Mouse (Mus musculus) heart, adult 2 months (tissue): Measurements from ENCODE around the gene Zfp398. TPM values are rescaled to one million over a fixed set of nuclear protein-coding genes. Genes with fewer than 3 reads are reported as not detected.

Experiments
- DNase-seq, 2 experiments: peaks; one replicate each; pipeline ENCODE4 v3.0.0; 2021
- H3K27ac ChIP-seq: fragments of 200-600 bp; 2 replicates; pipeline ENCODE4 v1.8.1; 2022
- H3K27me3 ChIP-seq: fragments of 200-500 bp; 2 replicates; pipeline ENCODE4 v1.6.1; 2012; ENCODE audit warnings: mild to moderate bottlenecking, low read length, inconsistent platforms, mixed read lengths; ENCODE audit not compliant: control insufficient read depth, insufficient read depth
- H3K36me3 ChIP-seq: fragments of 200-500 bp; 2 replicates; pipeline ENCODE4 v1.6.1; 2012; ENCODE audit warnings: low read length, inconsistent platforms; ENCODE audit not compliant: control insufficient read depth, insufficient read depth
- H3K4me1 ChIP-seq: fragments of 200-500 bp; 2 replicates; pipeline ENCODE4 v1.6.1; 2011; ENCODE audit warnings: low read length; ENCODE audit not compliant: control insufficient read depth, insufficient read depth
- H3K4me3 ChIP-seq: fragments of 200-600 bp; 2 replicates; pipeline ENCODE4 v1.8.1; 2022
- H3K79me2 ChIP-seq: fragments of 200-500 bp; replicated peaks from 2 replicates; pipeline ENCODE4 v1.6.1; 2012; ENCODE audit warnings: mild to moderate bottlenecking, inconsistent platforms, low read length, moderate library complexity, mixed read lengths; ENCODE audit not compliant: control insufficient read depth, insufficient read depth
- H3K9ac ChIP-seq: fragments of 200-500 bp; 2 replicates; pipeline ENCODE4 v1.6.1; 2012; ENCODE audit warnings: low read depth, mild to moderate bottlenecking, control low read depth, inconsistent platforms, low read length, mixed read lengths
- CTCF ChIP-seq: fragments of 200-600 bp; IDR thresholded peaks from 2 replicates; pipeline ENCODE4 v1.8.1; 2022; ENCODE audit warnings: antibody characterized with exemption, mild to moderate bottlenecking, moderate library complexity
- EP300 ChIP-seq: fragments of 200-500 bp; IDR thresholded peaks from 2 replicates; pipeline ENCODE4 v1.6.1; 2011; ENCODE audit warnings: low read depth, low read length, control low read depth; ENCODE audit not compliant: insufficient read depth
- POLR2A ChIP-seq: fragments of 200-500 bp; IDR thresholded peaks from 2 replicates; pipeline ENCODE4 v1.6.1; 2011; ENCODE audit warnings: mild to moderate bottlenecking, low read depth, low read length, control low read depth; ENCODE audit not compliant: insufficient read depth
- WGBS: fragments of 180-500 bp; shearing (Covaris S2); methylation state at CpG from one replicate; pipeline ENCODE4 v1.1.7; 2018; 5-methylcytosine and 5-hydroxymethylcytosine counted together
- intact Hi-C: fragments of 180-260 bp; cut with DNase I; formaldehyde crosslinking; loops from one replicate; pipeline ENCODE4 v1.15.1; 2025
- polyA plus RNA-seq: library from polyadenylated mRNA; depleted of rRNA; stranded (reverse); fragments of >200 nt; gene quantifications from 2 replicates; pipeline ENCODE4 v1.2.3, GENCODE M21; 2012
- total RNA-seq, 2 experiments: library from RNA; stranded (reverse); gene quantifications; 2 replicates each; pipeline ENCODE4 v1.2.3; 2021

Zfp398 gene
- total and polyA plus RNA-seq, 3 experiments = 3.3 to 7.4 (median 5.8) TPM

DNA sequence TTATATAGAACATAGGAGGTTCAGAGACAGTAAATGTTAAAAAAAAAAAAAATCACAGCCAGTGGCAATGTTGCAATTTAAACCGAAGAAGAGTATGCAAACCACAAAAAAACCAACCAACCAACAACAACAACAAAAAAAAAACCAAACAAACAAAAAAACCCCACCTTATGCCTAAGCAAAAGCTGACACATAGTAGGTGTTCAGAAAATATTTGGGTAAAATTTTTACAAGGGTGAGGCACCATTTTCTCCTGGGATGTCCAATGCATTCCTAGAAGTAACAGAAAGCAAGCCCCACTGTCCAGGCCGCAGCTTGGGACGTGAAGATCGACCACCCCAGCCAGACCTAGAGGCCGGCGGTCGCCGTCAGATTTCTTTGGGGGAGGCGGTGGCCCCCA is 41.6 kb downstream of the Zfp398 start, which contains the start of gene Zfp282:
Gene Zfp282, plus strand, starts transcription at position 147 of the 400 bp plus-strand sequence.
- no peaks in the 10 kb centered on the region; the same call in 1 of the 2 replicates for H3K79me2 ChIP-seq
- intact Hi-C loops = loop anchor here (1.0 to 5.0 kb wide), 4 partner anchors 42 to 209 kb away; partner anchors contain the start of genes Zfp212, Zfp398 and Zfp746

DNA sequence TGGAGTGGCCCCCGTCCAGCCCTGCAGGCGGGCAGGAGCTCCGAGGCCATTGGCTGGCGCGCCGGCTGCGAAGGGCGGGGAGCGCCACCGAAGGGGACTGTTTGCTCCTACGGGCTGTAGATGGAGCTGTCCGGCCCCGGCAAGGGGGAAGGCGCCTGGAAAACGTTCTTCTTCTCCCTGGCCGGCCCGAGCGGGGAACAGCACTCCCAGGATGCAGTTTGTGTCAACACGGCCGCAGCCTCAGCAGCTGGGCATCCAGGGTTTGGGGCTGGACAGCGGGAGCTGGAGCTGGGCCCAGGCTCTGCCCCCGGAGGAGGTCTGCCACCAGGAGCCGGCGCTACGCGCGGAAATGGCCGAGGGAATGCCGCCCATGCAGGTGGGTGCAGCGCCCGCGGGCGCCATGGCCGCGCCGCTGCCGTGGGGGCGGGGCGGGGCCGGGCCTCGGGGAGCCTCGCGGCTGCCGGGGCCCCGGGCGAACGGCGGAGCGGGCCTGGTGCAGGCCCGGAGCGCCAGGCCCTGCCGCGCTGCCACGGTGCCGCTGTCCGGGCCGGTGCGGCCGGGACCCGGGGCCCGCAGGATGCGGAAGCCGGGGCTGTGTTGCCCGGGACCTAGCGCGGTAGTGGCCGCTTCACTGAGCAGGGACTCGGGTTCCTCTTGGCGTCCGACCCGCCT is 42.1 kb downstream of the Zfp398 start:
- Histone ChIP-seq H3K4me3 (peak overlapping the region; percentile 97), H3K27ac (peak overlapping the region; percentile 94), H3K79me2 (peaks cover 2% of the 10 kb centered on the region), H3K36me3 (peaks cover 4% of the 10 kb centered on the region; the same call in 1 of the 2 replicates), H3K4me1 (peaks cover 9% of the 10 kb centered on the region), H3K9ac (peak overlapping the region; percentile 92), H3K27me3 (no peaks in the 10 kb centered on the region)
- under 1% methylated on average over 71 of the region's 71 CpGs for WGBS
- intact Hi-C loops = loop anchor here (1.0 to 5.0 kb wide), 4 partner anchors 42 to 209 kb away; partner anchors contain the start of genes Zfp212, Zfp398 and Zfp746
- peak; percentile 92 to 94 for DNase-seq
- TF ChIP-seq EP300 (no peak), POLR2A (peak; percentile 62), CTCF (peak; percentile 85)

More for the DNA sequence above, 41.6 kb downstream of the Zfp398 start, which contains the start of gene Zfp282:
- TF ChIP-seq POLR2A = no peak
- no peak for TF ChIP-seq CTCF
- no peak for TF ChIP-seq EP300
- H3K27me3 ChIP-seq = no peaks in the 10 kb centered on the region
- H3K4me3 ChIP-seq = peak within 1 kb of the TSS; percentile 97
- peaks cover 9% of the 10 kb centered on the region for H3K4me1 ChIP-seq
- peaks cover 4% of the 10 kb centered on the region; the same call in 1 of the 2 replicates for H3K36me3 ChIP-seq
- WGBS = 5% methylated on average over 9 of the region's 9 CpGs
- no peak for DNase-seq
- H3K27ac ChIP-seq = peak within 1 kb of the TSS; percentile 94
- H3K9ac ChIP-seq = peak within 1 kb of the TSS; percentile 92

DNA sequence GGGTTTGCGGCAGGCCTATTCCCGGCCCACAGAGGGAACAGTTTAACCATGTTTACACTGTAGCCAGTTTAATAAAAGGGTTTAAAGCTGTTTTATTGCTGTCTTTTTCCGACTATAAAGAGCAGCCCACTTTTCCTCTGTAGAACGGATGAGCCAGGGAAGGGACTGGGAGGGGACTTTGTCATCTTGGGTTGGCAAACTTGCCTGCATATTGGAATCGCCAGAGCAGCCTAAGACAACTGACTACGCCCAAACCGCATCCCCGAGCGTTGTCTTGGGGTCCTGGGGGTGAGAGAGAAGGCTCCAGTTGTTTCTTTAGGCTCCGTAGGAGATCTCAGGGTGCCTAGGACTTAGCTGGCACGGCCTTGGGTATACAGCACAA is 42.7 kb downstream of the Zfp398 start:
- H3K9ac ChIP-seq = peak overlapping the region; percentile 92
- H3K27me3 ChIP-seq = no peaks in the 10 kb centered on the region
- peaks cover 9% of the 10 kb centered on the region for H3K4me1 ChIP-seq
- TF ChIP-seq POLR2A (no peak), EP300 (no peak), CTCF (no peak)
- peaks cover 4% of the 10 kb centered on the region; the same call in 1 of the 2 replicates for H3K36me3 ChIP-seq
- 3% methylated on average over 11 of the region's 11 CpGs for WGBS
- H3K27ac ChIP-seq = peak overlapping the region; percentile 94
- peaks cover 2% of the 10 kb centered on the region for H3K79me2 ChIP-seq
- peak overlapping the region; percentile 97 for H3K4me3 ChIP-seq
- intact Hi-C loops = loop anchor here (5.0 kb wide), 1 partner anchor 81 kb away; no protein-coding TSS in a partner anchor
- peak in 1 of 2 experiments; percentile 29 for DNase-seq

DNA sequence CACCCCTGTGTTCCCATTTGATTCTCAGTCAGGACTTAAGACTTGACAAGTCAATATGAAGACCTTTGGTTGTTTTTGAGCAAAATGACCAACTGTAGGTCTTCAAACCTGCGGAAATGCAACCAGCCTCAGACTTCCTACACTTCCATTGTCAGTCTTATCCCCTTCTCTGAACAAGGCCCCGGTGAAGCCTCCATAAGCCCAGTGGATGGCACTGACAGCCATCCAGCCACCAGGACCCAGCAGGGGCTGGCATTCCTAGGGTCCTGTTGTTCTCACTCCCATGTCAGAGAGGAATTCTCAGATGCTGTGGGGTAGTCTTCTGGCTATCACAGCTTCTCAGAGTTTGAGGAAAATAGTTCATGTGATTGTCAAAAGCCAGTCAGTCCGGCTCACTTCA is 43.1 kb downstream of the Zfp398 start:
- intact Hi-C loops = loop anchor here (5.0 kb wide), 1 partner anchor 81 kb away; no protein-coding TSS in a partner anchor

DNA sequence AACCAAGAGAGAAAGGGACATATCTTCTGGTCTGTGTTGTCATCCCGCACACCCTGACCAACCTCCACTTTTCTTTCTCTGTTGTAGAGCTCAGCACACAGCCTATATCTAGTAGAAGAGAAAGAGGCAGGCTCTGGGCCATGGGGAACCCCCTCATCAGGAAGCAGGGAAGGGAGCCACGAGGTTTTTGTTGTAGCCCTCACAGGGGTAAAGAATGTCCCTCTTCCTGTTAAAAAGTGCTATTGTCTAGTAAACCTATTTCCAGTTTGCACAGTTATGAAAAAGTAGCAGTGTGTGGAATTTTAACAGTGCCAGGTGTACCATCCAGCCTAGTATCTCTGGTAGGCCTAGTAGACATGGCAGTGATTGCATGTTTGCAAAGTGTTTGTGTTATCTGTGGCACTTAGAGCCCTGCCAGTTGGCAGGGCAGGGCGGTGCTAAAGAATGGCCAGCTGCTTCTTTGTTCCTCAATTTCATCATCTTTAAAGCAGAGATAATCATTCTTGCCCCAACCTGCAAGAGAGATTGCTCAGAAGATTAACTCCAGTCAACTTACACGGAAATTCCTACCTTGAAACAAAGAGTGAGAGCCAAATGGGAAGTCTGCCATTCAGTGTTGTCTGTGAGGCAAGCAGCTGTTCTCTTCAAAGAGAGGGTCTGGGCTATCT is 43.7 kb downstream of the Zfp398 start:
- intact Hi-C loops = loop anchor here (5.0 kb wide), 1 partner anchor 82 kb away; no protein-coding TSS in a partner anchor
- H3K79me2 ChIP-seq = peaks cover 2% of the 10 kb centered on the region
- H3K36me3 ChIP-seq = peaks cover 4% of the 10 kb centered on the region; the same call in 1 of the 2 replicates
- TF ChIP-seq EP300 (no peak), CTCF (no peak), POLR2A (no peak)
- peaks cover 9% of the 10 kb centered on the region for H3K4me1 ChIP-seq
- 35% methylated on average over 4 of the region's 4 CpGs for WGBS
- H3K27me3 ChIP-seq = no peaks in the 10 kb centered on the region
- H3K9ac ChIP-seq = no peak overlapping the region
- H3K4me3 ChIP-seq = no peak overlapping the region
- H3K27ac ChIP-seq = no peak overlapping the region
- DNase-seq = no peak

More for the DNA sequence above, 43.1 kb downstream of the Zfp398 start:
- H3K36me3 ChIP-seq = peaks cover 4% of the 10 kb centered on the region; the same call in 1 of the 2 replicates
- DNase-seq = no peak
- no peaks in the 10 kb centered on the region for H3K27me3 ChIP-seq
- WGBS = 39% methylated on average over 3 of the region's 3 CpGs
- H3K9ac ChIP-seq = peak overlapping the region; percentile 92; the same call in 1 of the 2 replicates
- peak overlapping the region; percentile 97 for H3K4me3 ChIP-seq
- peak overlapping the region; percentile 94; the same call in 1 of the 2 replicates for H3K27ac ChIP-seq
- peaks cover 2% of the 10 kb centered on the region for H3K79me2 ChIP-seq
- TF ChIP-seq EP300 = no peak
- TF ChIP-seq POLR2A = no peak
- no peak for TF ChIP-seq CTCF
- peaks cover 9% of the 10 kb centered on the region for H3K4me1 ChIP-seq
